Mouse (Mus musculus) frontal cortex, postnatal 14 days (tissue): ENCODE results near the gene Slc22a26.
"Not testable (repeated sequence)": the region's sequence is repeated elsewhere in the genome, so short reads cannot be mapped to it uniquely, and the experiment has no call there.

ENCODE experiments used
- DNase-seq, 2 experiments: peaks; one replicate each; pipeline ENCODE4 v3.0.0; 2022; ENCODE audit warnings: low spot score in 2 of 2

Slc22a26 gene

DNA sequence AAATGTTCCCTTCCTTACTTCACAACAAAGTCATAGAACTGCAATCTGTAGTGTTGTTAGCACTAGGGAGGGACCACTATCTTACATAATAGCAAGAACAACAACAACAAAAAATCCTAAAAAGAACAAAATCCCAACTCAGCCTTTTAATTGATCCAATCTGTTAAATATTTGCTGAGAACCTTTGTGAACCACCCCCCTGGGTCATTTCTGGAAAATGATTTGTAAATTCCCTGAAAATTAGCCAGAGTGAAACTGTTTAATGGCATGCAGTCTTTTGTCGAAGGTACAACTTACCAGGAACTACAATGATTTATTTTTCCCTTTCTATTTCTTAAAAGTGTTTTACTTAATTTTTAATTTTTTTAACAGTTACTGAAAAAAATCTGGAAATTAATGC lies at the start of gene Slc22a26:
TSS of gene Slc22a26 (minus strand) at position 97 of the 400 bp plus-strand sequence.
- DNase-seq, result no peak

DNA sequence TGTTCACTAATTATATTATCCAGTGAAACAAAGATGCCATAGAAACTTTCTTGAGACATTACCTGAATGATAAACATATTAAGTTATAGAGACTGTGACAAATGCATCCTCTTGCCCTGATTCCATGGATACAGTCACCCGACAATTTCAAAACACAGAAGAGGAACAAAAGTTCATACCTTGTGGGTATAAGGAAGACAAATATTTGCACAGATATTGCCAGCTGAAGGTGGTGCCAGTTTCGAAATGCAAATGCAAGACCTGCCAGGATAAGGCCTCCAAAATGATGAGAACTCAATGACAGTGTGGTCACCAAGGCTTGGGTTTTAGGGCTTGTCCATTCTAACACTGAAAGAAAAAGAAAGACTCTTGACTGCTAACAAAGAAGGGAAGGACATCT lies 27.4 kb upstream of the Slc22a26 start:
- no peak for DNase-seq

DNA sequence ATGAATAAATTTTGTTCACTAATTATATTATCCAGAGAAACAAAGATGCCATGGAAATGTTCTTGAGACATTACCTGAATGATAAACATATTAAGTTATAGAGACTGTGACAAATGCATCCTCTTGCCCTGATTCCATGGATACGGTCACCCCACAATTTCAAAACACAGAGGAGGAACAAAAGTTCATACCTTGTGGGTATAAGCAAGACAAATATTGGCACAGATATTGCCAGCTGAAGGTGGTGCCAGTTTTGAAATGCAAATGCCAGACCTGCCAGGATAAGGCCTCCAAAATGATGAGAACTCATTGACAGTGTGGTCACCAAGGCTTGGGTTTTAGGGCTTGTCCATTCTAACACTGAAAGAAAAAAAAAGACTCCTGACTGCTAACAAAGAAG lies 11.9 kb downstream of the Slc22a26 start:
- DNase-seq, result no peak

DNA sequence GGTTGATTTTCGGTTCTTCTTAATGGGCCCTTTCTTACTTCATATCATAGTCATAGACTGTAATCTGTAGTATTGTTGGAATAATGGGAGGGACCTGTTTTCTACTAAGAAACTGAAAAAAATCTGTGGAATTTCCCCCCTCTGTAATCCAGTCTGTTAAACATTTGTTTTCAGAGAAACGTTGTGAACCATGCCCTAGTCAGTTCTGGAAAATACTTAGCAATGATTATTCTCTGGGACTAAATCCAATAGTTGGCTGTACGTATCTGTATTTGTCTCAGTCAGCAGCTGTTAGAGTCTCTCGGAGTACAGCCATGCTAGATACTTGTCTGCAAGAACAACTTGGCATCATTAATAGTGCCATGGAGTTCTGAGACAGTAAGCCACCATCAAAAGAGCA lies 27.2 kb downstream of the Slc22a26 start:
- no peak for DNase-seq

DNA sequence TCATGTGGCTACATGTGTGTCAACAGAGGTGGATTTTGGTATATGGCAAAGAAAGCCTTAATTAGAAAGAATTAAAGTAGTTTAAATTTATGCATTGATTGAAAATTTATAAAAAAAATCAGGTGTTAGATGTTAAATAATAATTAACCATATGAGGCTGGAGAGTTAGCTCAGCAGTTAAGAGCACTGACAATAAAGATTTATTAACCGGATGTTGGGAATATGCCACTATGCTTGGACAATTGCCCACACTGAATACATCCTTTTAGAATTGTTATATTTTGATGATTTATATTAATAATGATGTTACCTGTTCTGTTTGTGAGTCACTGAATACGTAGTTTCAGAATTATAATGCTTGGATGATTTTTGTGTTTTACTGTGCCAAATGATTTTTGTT lies 36.3 kb downstream of the Slc22a26 start:
- no peak for DNase-seq

DNA sequence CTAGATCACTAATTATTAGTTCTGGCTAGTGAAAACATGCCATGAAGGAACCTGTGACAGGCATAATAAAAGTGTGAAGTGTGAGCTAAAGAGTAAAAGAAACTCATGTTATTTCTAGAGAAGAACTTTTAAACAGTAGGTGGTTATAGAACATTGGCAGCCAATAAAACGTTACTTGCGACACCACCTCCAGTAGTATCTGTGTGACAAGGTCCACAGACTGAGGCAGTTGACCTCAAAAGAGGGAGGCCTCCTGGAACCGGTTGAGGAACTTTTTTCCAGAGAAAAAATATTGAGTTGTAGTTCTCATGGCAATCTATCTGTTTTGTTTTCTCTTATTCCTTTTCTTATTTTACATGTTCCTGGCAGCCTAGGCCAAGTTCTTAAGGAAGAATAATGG lies 36.9 kb downstream of the Slc22a26 start:
- DNase-seq, result no peak

DNA sequence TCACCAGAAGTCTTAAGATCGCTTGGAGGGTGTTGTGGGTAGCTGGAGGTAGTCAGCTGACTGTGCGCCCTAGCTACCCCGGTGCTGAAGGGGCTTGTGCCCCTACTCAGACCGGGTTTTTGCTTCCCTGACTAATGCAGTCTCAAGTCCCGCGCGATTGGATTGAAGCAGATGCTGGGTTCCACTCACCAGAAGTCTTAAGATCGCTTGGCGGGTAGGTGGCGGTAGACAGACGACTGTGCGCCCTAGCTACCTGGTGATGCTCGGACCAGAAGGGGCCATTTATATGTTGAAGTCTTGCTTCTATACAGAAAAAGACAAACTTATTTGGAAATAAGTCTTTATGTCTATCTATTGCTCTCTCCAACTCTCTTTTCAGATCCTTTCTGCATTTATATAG lies 49.1 kb downstream of the Slc22a26 start:
- not testable (repeated sequence) for DNase-seq
